Mouse (Mus musculus) liver, embryonic 14.5 days (tissue): ENCODE measurements around the gene Pmm2. TPM values are rescaled to one million over a fixed set of nuclear protein-coding genes. Genes with fewer than 3 reads are reported as not detected.

Experiments used
- ATAC-seq: fragments of 200-750 bp; cut with Nextera tagmentation; 2 replicates; pipeline ENCODE4 v1.8.0; 2017; ENCODE audit warnings: moderate number of reproducible peaks, mild to moderate bottlenecking, moderate library complexity; ENCODE audit not compliant: insufficient read depth
- DNase-seq, 3 experiments: peaks; one replicate each; pipeline ENCODE4 v3.0.0-alpha.2; 2012 to 2013; ENCODE audit warnings: low read depth in 3 of 3, low spot score in 3 of 3
- H3K27ac ChIP-seq: fragments of 300-500 bp; sonication (generic); 2 replicates; pipeline ENCODE4 v1.5.1; 2014; ENCODE audit warnings: moderate library complexity, mild to moderate bottlenecking, control low read depth, inconsistent platforms
- H3K27me3 ChIP-seq: fragments of 300-500 bp; sonication (generic); 2 replicates; pipeline ENCODE4 v1.6.1; 2014; ENCODE audit warnings: mild to moderate bottlenecking, low read length, moderate library complexity; ENCODE audit not compliant: control insufficient read depth, insufficient read depth
- H3K36me3 ChIP-seq: fragments of 300-500 bp; sonication (generic); replicated peaks from 2 replicates; pipeline ENCODE4 v1.6.1; 2014; ENCODE audit warnings: low read depth; ENCODE audit not compliant: control insufficient read depth, insufficient read depth
- H3K4me1 ChIP-seq, 2 experiments: fragments of 200-500 bp in 1 of 2; fragments of 300-500 bp in 1 of 2; sonication (generic) in 1 of 2; replicated peaks; 2 replicates each; pipeline ENCODE4 v1.6.1; 2012 to 2014; ENCODE audit warnings: antibody characterized with exemption in 1 of 2, inconsistent platforms in 1 of 2, low read length in 1 of 2; ENCODE audit not compliant: control insufficient read depth in 2 of 2, insufficient read depth in 2 of 2
- H3K4me2 ChIP-seq: fragments of 300-500 bp; sonication (generic); 2 replicates; pipeline ENCODE4 v1.6.1; 2014; ENCODE audit warnings: low read depth, mild to moderate bottlenecking, control low read depth, moderate library complexity
- H3K4me3 ChIP-seq, 2 experiments: fragments of 200-500 bp in 1 of 2; fragments of 300-500 bp in 1 of 2; sonication (generic) in 1 of 2; 2 replicates each; pipeline ENCODE4 v1.5.1; 2012 to 2014; ENCODE audit warnings: low read depth in 2 of 2, low read length in 2 of 2, mild to moderate bottlenecking in 2 of 2, control low read depth in 1 of 2, inconsistent platforms in 1 of 2, moderate library complexity in 1 of 2; ENCODE audit not compliant: insufficient read depth in 1 of 2
- H3K9ac ChIP-seq: fragments of 300-500 bp; sonication (generic); replicated peaks from 2 replicates; pipeline ENCODE4 v1.6.1; 2014; ENCODE audit warnings: mild to moderate bottlenecking, control low read depth, moderate library complexity
- H3K9me3 ChIP-seq: fragments of 300-500 bp; sonication (generic); 2 replicates; pipeline ENCODE4 v1.6.1; 2016; ENCODE audit warnings: low read length, mixed read lengths; ENCODE audit not compliant: control insufficient read depth
- CTCF ChIP-seq: IDR thresholded peaks from 2 replicates; pipeline ENCODE4 v1.5.1; 2016; ENCODE audit warnings: antibody characterized with exemption, low read depth, control low read depth
- EP300 ChIP-seq: IDR thresholded peaks from 2 replicates; pipeline ENCODE4 v1.6.1; 2016; ENCODE audit warnings: antibody characterized with exemption, low read depth
- WGBS: fragments of 180-500 bp; shearing (Covaris S2); extraction: QIAGEN DNeasy Blood & Tissue Kit; methylation state at CpG from one replicate; pipeline ENCODE4 v1.1.7; 2014; ENCODE audit not compliant: insufficient replicate concordance; 5-methylcytosine and 5-hydroxymethylcytosine counted together
- microRNA-seq: library from miRNA; unstranded; fragments of <30 nt; microRNA quantifications from one replicate; pipeline ENCODE4, GENCODE M21; 2016
- polyA plus RNA-seq, 2 experiments: library from polyadenylated mRNA; depleted of rRNA in 1 of 2; stranded (reverse) in 1 of 2; unstranded in 1 of 2; fragments of >200 nt; fragmentation: Nextera tagmentation in 1 of 2; extraction: Ambion mirVana in 1 of 2; gene quantifications; 2 replicates each; pipeline versions ENCODE4 v1.2.1 to v1.2.3; 2012 to 2014

Gene Pmm2
- polyA plus RNA-seq, 2 experiments = 22.1 to 25.5 TPM

- Histone ChIP-seq H3K27me3 (no peaks in the 10 kb centered on the region), H3K4me1 (peaks cover 39 to 46% of the 10 kb centered on the region in 2 experiments), H3K9me3 (no peaks in the 10 kb centered on the region), H3K9ac (no peak overlapping the region), H3K4me3 (no peak overlapping the region), H3K36me3 (peaks cover 84% of the 10 kb centered on the region), H3K27ac (peak overlapping the region; percentile 91), H3K4me2 (no peak overlapping the region)
- WGBS = 93% methylated on average over 11 of the region's 11 CpGs
- no peak for DNase-seq
- no peak for ATAC-seq
- TF ChIP-seq CTCF = no peak
- no peak for TF ChIP-seq EP300
These were observed 52.6 kb downstream of the Pmm2 start for GRCm38 (mm10) chr16:8689979-8690656.

- 87% methylated on average over 7 of the region's 7 CpGs for WGBS
- H3K4me1 ChIP-seq = peaks cover 28 to 35% of the 10 kb centered on the region in 2 experiments
- TF ChIP-seq CTCF (no peak), EP300 (no peak)
These were observed 53.7 kb downstream of the Pmm2 start for GRCm38 (mm10) chr16:8691206-8691605.

GRCm38 (mm10) chr16:8699556-8699955 lies 62.1 kb downstream of the Pmm2 start:
- DNase-seq (no peak), ATAC-seq (no peak)
- Histone ChIP-seq H3K27ac (no peak overlapping the region), H3K36me3 (peaks cover 100% of the 10 kb centered on the region), H3K9ac (no peak overlapping the region), H3K9me3 (no peaks in the 10 kb centered on the region), H3K27me3 (no peaks in the 10 kb centered on the region), H3K4me2 (no peak overlapping the region), H3K4me1 (no peaks in the 10 kb centered on the region), H3K4me3 (no peak overlapping the region)
- 92% methylated on average over 8 of the region's 8 CpGs for WGBS
- TF ChIP-seq CTCF = no peak
- TF ChIP-seq EP300 = no peak

More at GRCm38 (mm10) chr16:8691206-8691605, 53.7 kb downstream of the Pmm2 start:
- H3K9me3 ChIP-seq = no peaks in the 10 kb centered on the region
- no peaks in the 10 kb centered on the region for H3K27me3 ChIP-seq
- no peak for DNase-seq
- H3K9ac ChIP-seq = no peak overlapping the region
- no peak overlapping the region for H3K4me2 ChIP-seq
- H3K4me3 ChIP-seq = no peak overlapping the region
- ATAC-seq = no peak
- H3K36me3 ChIP-seq = peaks cover 89% of the 10 kb centered on the region
- H3K27ac ChIP-seq = peak overlapping the region; percentile 57

DNA sequence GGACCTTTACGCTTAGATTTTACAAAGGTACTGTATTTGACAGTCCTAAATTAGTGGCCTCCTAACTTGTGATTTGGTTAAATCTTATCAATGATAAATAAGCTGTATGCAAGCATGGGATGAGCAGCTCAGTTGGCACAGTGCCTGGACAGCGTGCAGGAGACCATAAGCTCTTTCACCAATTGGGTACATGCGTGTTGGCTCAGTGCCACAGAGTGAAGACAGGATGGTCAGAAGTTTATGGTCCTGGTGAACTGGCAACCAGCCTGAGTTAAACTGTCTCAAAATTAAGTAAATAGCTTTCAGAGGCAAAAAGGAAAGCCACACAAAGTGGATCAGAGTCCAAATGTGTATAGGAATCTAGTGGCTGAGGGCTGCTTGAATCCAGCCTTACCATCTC lies 63.1 kb downstream of the Pmm2 start:
- TF ChIP-seq EP300 = no peak
- TF ChIP-seq CTCF = no peak

GRCm38 (mm10) chr16:8711998-8712397 lies 74.5 kb downstream of the Pmm2 start:
- Histone ChIP-seq H3K4me1 (no peaks in the 10 kb centered on the region), H3K9ac (no peak overlapping the region), H3K27ac (no peak overlapping the region), H3K4me2 (no peak overlapping the region), H3K36me3 (peaks cover 92% of the 10 kb centered on the region), H3K4me3 (no peak overlapping the region), H3K9me3 (no peaks in the 10 kb centered on the region), H3K27me3 (no peaks in the 10 kb centered on the region)
- no peak for TF ChIP-seq EP300
- TF ChIP-seq CTCF = no peak
- ATAC-seq = no peak
- WGBS = 92% methylated on average over 9 of the region's 9 CpGs
- no peak for DNase-seq

More for the DNA sequence above, 63.1 kb downstream of the Pmm2 start:
- no peak for DNase-seq
- no peak overlapping the region for H3K4me3 ChIP-seq
- no peak overlapping the region for H3K4me2 ChIP-seq
- H3K36me3 ChIP-seq = peaks cover 99% of the 10 kb centered on the region
- H3K27ac ChIP-seq = no peak overlapping the region
- no peaks in the 10 kb centered on the region for H3K4me1 ChIP-seq
- no peaks in the 10 kb centered on the region for H3K27me3 ChIP-seq
- WGBS = 94% methylated on average over 3 of the region's 3 CpGs
- H3K9ac ChIP-seq = no peak overlapping the region
- no peak for ATAC-seq
- no peaks in the 10 kb centered on the region for H3K9me3 ChIP-seq

Small RNA genes within 50 kb of the gene (microRNA-seq; reads per million reads assigned to microRNA genes)
- gene Gm22137 = not detected

Other genes starting within 250 kb of the Pmm2 start
- 0.02 TPM in 1 of 2 replicates, not detected in the other for gene Tmem114, start 212.5 kb upstream of the Pmm2 start, polyA plus RNA-seq (2012; rRNA removed)
- not detected in 2 replicates for gene Tmem114, start 212.5 kb upstream of the Pmm2 start, polyA plus RNA-seq (2014; fragmentation: Nextera tagmentation; extraction: Ambion mirVana)
- gene Mettl22, start 166.9 kb upstream of the Pmm2 start, polyA plus RNA-seq (2012; rRNA removed) = 6.0 and 9.0 TPM in 2 replicates
- gene Mettl22, start 166.9 kb upstream of the Pmm2 start, polyA plus RNA-seq (2014; fragmentation: Nextera tagmentation; extraction: Ambion mirVana) = 8.6 and 9.4 TPM in 2 replicates
- gene Abat, start 124.2 kb upstream of the Pmm2 start, polyA plus RNA-seq (2012; rRNA removed) = 11.9 and 12.8 TPM in 2 replicates
- 13.7 and 16.3 TPM in 2 replicates for gene Abat, start 124.2 kb upstream of the Pmm2 start, polyA plus RNA-seq (2014; fragmentation: Nextera tagmentation; extraction: Ambion mirVana)
- gene Tmem186, start within 50 bp of the Pmm2 start, polyA plus RNA-seq (2012; rRNA removed) = 6.2 and 7.9 TPM in 2 replicates
- 6.3 and 6.5 TPM in 2 replicates for gene Tmem186, start within 50 bp of the Pmm2 start, polyA plus RNA-seq (2014; fragmentation: Nextera tagmentation; extraction: Ambion mirVana)
- gene Carhsp1, start 34.5 kb downstream of the Pmm2 start, polyA plus RNA-seq (2012; rRNA removed) = 31.2 and 38.7 TPM in 2 replicates
- 30.8 and 31.3 TPM in 2 replicates for gene Carhsp1, start 34.5 kb downstream of the Pmm2 start, polyA plus RNA-seq (2014; fragmentation: Nextera tagmentation; extraction: Ambion mirVana)
- 0.07 TPM in 1 of 2 replicates, not detected in the other for gene Gm5767, start 43.1 kb downstream of the Pmm2 start, polyA plus RNA-seq (2012; rRNA removed)
- gene Gm5767, start 43.1 kb downstream of the Pmm2 start, polyA plus RNA-seq (2014; fragmentation: Nextera tagmentation; extraction: Ambion mirVana) = not detected in 2 replicates
- gene Usp7, start 154.6 kb downstream of the Pmm2 start, polyA plus RNA-seq (2012; rRNA removed) = 37.6 and 57.5 TPM in 2 replicates
- 35.5 and 41.9 TPM in 2 replicates for gene Usp7, start 154.6 kb downstream of the Pmm2 start, polyA plus RNA-seq (2014; fragmentation: Nextera tagmentation; extraction: Ambion mirVana)
- gene 1810013L24Rik, start 192.4 kb downstream of the Pmm2 start, polyA plus RNA-seq (2012; rRNA removed) = 10.3 and 15.1 TPM in 2 replicates
- gene 1810013L24Rik, start 192.4 kb downstream of the Pmm2 start, polyA plus RNA-seq (2014; fragmentation: Nextera tagmentation; extraction: Ambion mirVana) = 8.4 and 9.8 TPM in 2 replicates